Mouse (Mus musculus) heart, postnatal 14 days (tissue): Measurements from ENCODE around the gene Gng2. TPM values are rescaled to one million over a fixed set of nuclear protein-coding genes. Genes with fewer than 3 reads are reported as not detected.
A peak's percentile ranks its signal among the peaks of the same experiment; 100 is the strongest.
"Not testable (repeated sequence)": the region's sequence is repeated elsewhere in the genome, so short reads cannot be mapped to it uniquely, and the experiment has no call there.

ENCODE experiments used
- DNase-seq, 2 experiments: peaks; one replicate each; pipeline ENCODE4 v3.0.0; 2021 to 2022
- intact Hi-C: fragments of 180-260 bp; cut with DNase I; formaldehyde crosslinking; loops from one replicate; pipeline ENCODE4 v1.15.1; 2025
- total RNA-seq, 2 experiments: library from RNA; stranded (reverse); gene quantifications; 2 replicates each; pipeline ENCODE4 v1.2.3; 2021

The Gng2 gene
- total RNA-seq, 2 experiments from 2014 or later: 13.9 to 21.2 TPM

GRCm38 (mm10) chr14:19874201-19874807 lies 103.1 kb downstream of the Gng2 start:
- no peak for DNase-seq
- intact Hi-C loops: no loop called here

GRCm38 (mm10) chr14:19867286-19867935 lies 110.0 kb downstream of the Gng2 start:
- DNase-seq: no peak
- intact Hi-C loops: no loop called here

- intact Hi-C loops, DNase-seq: not testable (repeated sequence)
Observed at GRCm38 (mm10) chr14:19865121-19865520, 112.3 kb downstream of the Gng2 start.

- intact Hi-C loops: no loop called here
- DNase-seq: no peak
Observed at GRCm38 (mm10) chr14:19861311-19862080, 115.9 kb downstream of the Gng2 start.

GRCm38 (mm10) chr14:19860281-19860680 lies 117.1 kb downstream of the Gng2 start:
- no peak for DNase-seq
- intact Hi-C loops: no loop called here

GRCm38 (mm10) chr14:19858808-19859776 lies 118.3 kb downstream of the Gng2 start:
- intact Hi-C loops: loop anchor here (1.0 to 5.0 kb wide), 2 partner anchors 118 to 208 kb away; partner anchors contain the start of gene Gng2
- DNase-seq: peak in 1 of 2 experiments; percentile 10

- DNase-seq: no peak
- intact Hi-C loops: loop anchor here (1.0 to 5.0 kb wide), 2 partner anchors 119 to 209 kb away; partner anchors contain the start of gene Gng2
Observed at GRCm38 (mm10) chr14:19858279-19858678, 119.1 kb downstream of the Gng2 start.

- intact Hi-C loops: no loop called here
Observed at GRCm38 (mm10) chr14:19853471-19853870, 124.0 kb downstream of the Gng2 start.

GRCm38 (mm10) chr14:19839600-19840332 lies 137.7 kb downstream of the Gng2 start:
- DNase-seq: peak; percentile 64 to 77
- intact Hi-C loops: loop anchor here (1.0 to 5.0 kb wide), 3 partner anchors 138 to 418 kb away; partner anchors contain the start of gene Gng2

More at GRCm38 (mm10) chr14:19853471-19853870, 124.0 kb downstream of the Gng2 start:
- DNase-seq: no peak

GRCm38 (mm10) chr14:19836289-19836688 lies 141.1 kb downstream of the Gng2 start:
- no peak for DNase-seq
- intact Hi-C loops: loop anchor here (5.0 kb wide), 1 partner anchor 421 kb away; no protein-coding TSS in a partner anchor

- DNase-seq: no peak
- intact Hi-C loops: no loop called here
Observed at GRCm38 (mm10) chr14:19825481-19825880, 151.9 kb downstream of the Gng2 start.

- intact Hi-C loops: loop anchor here (2.0 kb wide), 1 partner anchor 73 kb away; the partner anchor contains the start of gene Nid2
Observed at GRCm38 (mm10) chr14:19823321-19824142, 153.9 kb downstream of the Gng2 start, which contains the start of gene Rtraf. Gene Rtraf, minus strand, starts transcription at chr14:19823824.

More at GRCm38 (mm10) chr14:19823321-19824142, 153.9 kb downstream of the Gng2 start, which contains the start of gene Rtraf:
- peak; percentile 96 for DNase-seq

Other genes starting within 250 kb of the Gng2 start
- gene Nid2, start 226.4 kb downstream of the Gng2 start, total RNA-seq: 10 to 100 TPM; 89.0 to 89.7 TPM
- gene Rtraf, start 153.8 kb downstream of the Gng2 start, total RNA-seq: 10 to 100 TPM; 63.5 to 69.3 TPM
- gene Saysd1, start 160.9 kb upstream of the Gng2 start, total RNA-seq: 1 to 10 TPM; 2.3 to 2.5 TPM
- under 1 TPM; 0.88 to 0.98 TPM for gene Kcnk5, start 204.2 kb upstream of the Gng2 start, total RNA-seq